Comparison of ENCODE assay signal across 8 mouse cellular contexts in genomic region chr2:140170127-140170802, GRCm38 (mm10). TPM values are rescaled to one million over a fixed set of nuclear protein-coding genes. Genes with fewer than 3 reads are reported as not detected.
A peak's percentile ranks its signal among the peaks of the same experiment; 100 is the strongest.
DNase-seq lines count a peak whose midpoint lies in the region; ATAC-seq lines count a peak whose summit lies in the region.

Esf1 (minus strand) TSS chr2:140170564.
Ndufaf5 (plus strand) TSS chr2:140170649.

- H3K4me1 ChIP-seq in hindbrain, embryonic 16.5 days (ENCODE audit: control insufficient read depth, insufficient read depth, low read depth, low read length): peaks cover 21% of the 10 kb centered on the region

- peak within 1 kb of the TSS; percentile 86 for H3K4me2 ChIP-seq in hindbrain, embryonic 16.5 days (ENCODE audit: low read length)

- peak within 1 kb of the TSS; percentile 87 for H3K27ac ChIP-seq in hindbrain, embryonic 16.5 days (ENCODE audit: low read depth, low read length)
- peak within 1 kb of the TSS; percentile 16; the same call in 1 of the 2 replicates for H3K27ac ChIP-seq in macrophage

- H3K36me3 ChIP-seq in hindbrain, embryonic 16.5 days (ENCODE audit: control insufficient read depth, insufficient read depth, low read length): peaks cover 3% of the 10 kb centered on the region
- H3K36me3 ChIP-seq in macrophage (ENCODE audit: inconsistent target): no peaks in the 10 kb centered on the region

- ATAC-seq in hindbrain, embryonic 16.5 days: peak; percentile 99

- no peaks in the 10 kb centered on the region for H3K27me3 ChIP-seq in hindbrain, embryonic 16.5 days (replicated peaks; ENCODE audit: control insufficient read depth, insufficient read depth, low read length)

- WGBS in hindbrain, embryonic 16.5 days: under 1% methylated on average over 43 of the region's 43 CpGs
- WGBS in macrophage (ENCODE audit: missing documents): under 1% methylated on average over 43 of the region's 43 CpGs

- H3K79me2 ChIP-seq in macrophage (ENCODE audit: inconsistent target): peaks cover 65% of the 10 kb centered on the region

- DNase-seq in WW6 (ENCODE audit: low read depth, low spot score): peak; percentile 88
- DNase-seq in cerebellum, postnatal 4 days (ENCODE audit: low spot score in 2 of 2): peak; percentile 96
- DNase-seq in gastrocnemius, adult 18-20 months (ENCODE audit: low spot score): peak; percentile 98
- peak; percentile 99 for DNase-seq in left cerebral cortex, adult 18-20 months (ENCODE audit: low spot score in 2 of 2)
- DNase-seq in right cerebral cortex, adult 18-20 months: peak; percentile 98
- peak; percentile 85 for DNase-seq in urinary bladder, postnatal 10 days (ENCODE audit: low spot score)

- peak within 1 kb of the TSS; percentile 93 for H3K4me3 ChIP-seq in hindbrain, embryonic 16.5 days (ENCODE audit: low read length)
- peak within 1 kb of the TSS; percentile 99 for H3K4me3 ChIP-seq in macrophage (ENCODE audit: inconsistent target)

- peak within 1 kb of the TSS; percentile 91 for H3K9ac ChIP-seq in hindbrain, embryonic 16.5 days (ENCODE audit: low read depth, low read length)

- no peaks in the 10 kb centered on the region for H3K9me3 ChIP-seq in hindbrain, embryonic 16.5 days (ENCODE audit: control insufficient read depth, low read length)

RNA-seq across cellular contexts. Expression of gene Esf1, which starts in this region (rescaled TPM):
- total RNA-seq in gastrocnemius, adult 18-20 months (2021): 10 to 100 TPM; 11.9 TPM
- polyA plus RNA-seq in hindbrain, embryonic 16.5 days (2015; fragmentation: Nextera tagmentation; extraction: Ambion mirVana): 16.2 TPM in 2 replicates
- 10 to 100 TPM; 20.8 to 21.1 TPM for total RNA-seq in left cerebral cortex, adult 18-20 months (2021)
- 10 to 100 TPM; 14.1 to 65.7 (median 46.0) TPM for total RNA-seq in macrophage (2018; cell fraction: chromatin; rRNA removed)
- total RNA-seq in macrophage (2018; cell fraction: cytosol; rRNA removed): 10 to 100 TPM; 11.6 to 20.8 (median 15.9) TPM
- 10 to 100 TPM in 25 of 26 experiments, 1 to 10 TPM in 1; 9.0 to 69.0 (median 28.4) TPM for total RNA-seq in macrophage (2018; cell fraction: nucleus; rRNA removed)
- polyA plus RNA-seq in macrophage (2018): 11.3 to 25.4 TPM (median 16.7 TPM) in 3 replicates

RNA-seq across cellular contexts. Expression of gene Ndufaf5, which starts in this region (rescaled TPM):
- total RNA-seq in gastrocnemius, adult 18-20 months (2021): 10 to 100 TPM; 40.5 to 44.2 TPM
- polyA plus RNA-seq in hindbrain, embryonic 16.5 days (2015; fragmentation: Nextera tagmentation; extraction: Ambion mirVana): 62.5 and 72.4 TPM in 2 replicates
- total RNA-seq in left cerebral cortex, adult 18-20 months (2021): 10 to 100 TPM; 49.3 to 57.1 TPM
- 10 to 100 TPM in 13 of 26 experiments, 1 to 10 TPM in 13; 1.5 to 22.5 (median 10.8) TPM for total RNA-seq in macrophage (2018; cell fraction: chromatin; rRNA removed)
- total RNA-seq in macrophage (2018; cell fraction: cytosol; rRNA removed): 10 to 100 TPM in 8 of 26 experiments, 1 to 10 TPM in 18; 5.4 to 12.5 (median 8.1) TPM
- total RNA-seq in macrophage (2018; cell fraction: nucleus; rRNA removed): 10 to 100 TPM in 6 of 26 experiments, 1 to 10 TPM in 20; 1.7 to 13.2 (median 6.1) TPM
- 5.3 to 11.6 TPM (median 7.9 TPM) in 3 replicates for polyA plus RNA-seq in macrophage (2018)

Comparison
In these comparisons a context has a peak if more than half of its experiments do, and no peak if none do; other contexts are left out.
1. Peak in every context shown above with its lines: DNase-seq, ATAC-seq, H3K4me3 ChIP-seq and H3K27ac ChIP-seq.